Mouse (Mus musculus): ENCODE measurements at regions not wholly inside any gene's neighbourhood (a gene's known extent, or its start where the extent isn't known, plus 50 kb on each side); places are given as distances from the start of the nearest gene placed in this dataset.

DNA sequence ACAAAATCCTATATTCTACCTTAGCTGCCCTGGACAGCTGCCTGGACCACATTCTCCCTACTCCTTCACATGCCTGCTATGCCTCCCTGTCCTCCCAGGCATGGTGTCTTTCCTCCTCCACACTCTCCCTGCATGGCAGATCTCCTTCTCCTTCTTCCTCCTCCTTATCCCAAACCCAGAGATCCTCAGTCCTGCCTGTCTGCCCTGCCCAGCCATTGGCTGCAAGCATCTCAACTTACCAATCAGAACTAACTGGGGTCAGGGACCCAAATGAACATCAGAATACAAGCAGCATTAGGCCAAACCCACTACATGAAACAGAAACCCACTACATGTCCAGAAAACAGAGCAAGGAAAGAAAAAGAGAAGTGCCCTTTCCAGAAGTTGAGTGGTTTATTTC, 81.3 kb upstream of the Lrfn2 start:
- Histone ChIP-seq H3K4me2 (ENCODE audit: low read depth, low read length) (no peak overlapping the region), H3K9me3 (replicated peaks; ENCODE audit: control insufficient read depth, low read length) (no peaks in the 10 kb centered on the region), H3K27ac (ENCODE audit: low read length) (no peak overlapping the region), H3K4me1 (ENCODE audit: control insufficient read depth, insufficient read depth, low read length) (no peaks in the 10 kb centered on the region), H3K27me3 (ENCODE audit: control insufficient read depth, insufficient read depth, low read length) (no peaks in the 10 kb centered on the region), H3K9ac (ENCODE audit: low read length) (no peak overlapping the region), H3K36me3 (ENCODE audit: control insufficient read depth, insufficient read depth) (no peaks in the 10 kb centered on the region), H3K4me3 (ENCODE audit: low read length) (no peak overlapping the region)
- no peak for ATAC-seq (replicated peaks; ENCODE audit: extremely low read depth, insufficient read depth, low FRiP score)

DNA sequence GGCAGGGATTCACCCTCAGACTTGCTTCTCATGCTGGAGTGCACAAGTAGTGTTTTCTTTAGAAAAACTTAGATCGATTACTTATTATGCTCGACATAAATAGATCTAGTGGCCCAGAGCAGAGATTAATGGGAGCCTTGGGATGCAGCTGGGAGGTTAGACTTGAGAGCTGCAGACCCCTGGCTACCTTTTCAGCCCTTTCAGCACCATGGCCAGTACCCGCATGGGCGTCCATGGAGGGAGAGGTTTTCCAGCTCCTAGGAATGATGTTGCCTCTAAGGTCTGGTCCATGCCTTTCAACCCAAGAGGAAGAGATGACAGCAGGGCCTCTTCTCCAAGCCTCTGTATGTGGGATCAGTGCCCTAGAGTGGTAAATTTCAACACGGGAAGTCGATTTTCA, 73.3 kb upstream of the Lrfn2 start:
- no peak for ATAC-seq (replicated peaks; ENCODE audit: extremely low read depth, insufficient read depth, low FRiP score)
- H3K27ac ChIP-seq (ENCODE audit: low read length): no peak overlapping the region
- no peaks in the 10 kb centered on the region for H3K27me3 ChIP-seq (ENCODE audit: control insufficient read depth, insufficient read depth, low read length)
- no peak overlapping the region for H3K9ac ChIP-seq (ENCODE audit: low read length)
- H3K4me1 ChIP-seq (ENCODE audit: control insufficient read depth, insufficient read depth, low read length): no peaks in the 10 kb centered on the region
- 44% methylated on average over 6 of the region's 6 CpGs for WGBS
- no peaks in the 10 kb centered on the region for H3K36me3 ChIP-seq (ENCODE audit: control insufficient read depth, insufficient read depth)
- no peaks in the 10 kb centered on the region for H3K9me3 ChIP-seq (replicated peaks; ENCODE audit: control insufficient read depth, low read length)
- H3K4me2 ChIP-seq (ENCODE audit: low read depth, low read length): no peak overlapping the region
- no peak overlapping the region for H3K4me3 ChIP-seq (ENCODE audit: low read length)

DNA sequence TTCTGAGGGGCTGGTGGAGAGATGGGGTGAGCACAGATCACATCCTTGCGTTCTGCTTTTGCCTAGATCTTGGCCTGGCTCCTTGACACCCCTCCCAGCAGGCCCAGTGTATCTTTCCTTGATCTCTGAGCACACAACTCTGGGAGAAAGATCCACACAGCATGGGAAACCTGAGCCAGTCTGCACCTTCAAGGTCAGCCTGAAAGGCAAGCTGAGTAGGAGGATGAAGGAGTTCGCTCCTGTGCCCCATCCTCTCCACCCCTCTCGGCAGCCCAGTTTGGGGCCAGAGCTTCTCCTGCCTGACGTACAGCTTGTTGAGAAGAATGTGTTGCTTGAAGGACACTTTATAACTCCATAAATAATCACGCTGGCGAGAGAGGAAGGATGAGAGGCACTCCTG, 61.7 kb upstream of the Lrfn2 start:
- 44% methylated on average over 6 of the region's 6 CpGs for WGBS
- no peaks in the 10 kb centered on the region for H3K9me3 ChIP-seq (replicated peaks; ENCODE audit: control insufficient read depth, low read length)
- no peak overlapping the region for H3K9ac ChIP-seq (ENCODE audit: low read length)
- H3K4me1 ChIP-seq (ENCODE audit: control insufficient read depth, insufficient read depth, low read length): no peaks in the 10 kb centered on the region
- no peak for ATAC-seq (replicated peaks; ENCODE audit: extremely low read depth, insufficient read depth, low FRiP score)
- no peaks in the 10 kb centered on the region for H3K36me3 ChIP-seq (ENCODE audit: control insufficient read depth, insufficient read depth)
- H3K27me3 ChIP-seq (ENCODE audit: control insufficient read depth, insufficient read depth, low read length): no peaks in the 10 kb centered on the region
- no peak overlapping the region for H3K27ac ChIP-seq (ENCODE audit: low read length)
- H3K4me2 ChIP-seq (ENCODE audit: low read depth, low read length): no peak overlapping the region
- no peak overlapping the region for H3K4me3 ChIP-seq (ENCODE audit: low read length)

DNA sequence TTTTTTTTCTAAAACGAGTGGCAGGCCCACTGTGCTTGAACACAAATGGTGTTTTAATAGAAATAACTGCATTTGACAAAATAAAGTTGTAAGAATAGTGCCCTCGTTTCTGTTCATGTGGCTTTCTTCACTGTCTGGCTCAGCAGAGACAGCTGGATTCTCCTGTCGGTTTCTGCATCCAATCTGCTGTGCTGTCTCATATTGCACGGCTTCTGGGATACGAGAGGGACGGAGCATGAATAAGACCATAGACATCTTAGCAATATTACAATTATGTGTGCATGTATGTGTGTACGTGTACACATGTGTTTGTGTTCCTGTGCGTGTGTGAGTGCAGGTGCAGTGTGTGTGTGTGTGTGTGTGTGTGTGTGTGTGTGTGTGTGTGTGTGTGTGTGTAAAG, 54.7 kb upstream of the Lrfn2 start:
- WGBS: 71% methylated on average over 8 of the region's 8 CpGs
- Histone ChIP-seq H3K36me3 (ENCODE audit: control insufficient read depth, insufficient read depth) (no peaks in the 10 kb centered on the region), H3K9ac (ENCODE audit: low read length) (no peak overlapping the region), H3K4me3 (ENCODE audit: low read length) (no peak overlapping the region), H3K4me2 (ENCODE audit: low read depth, low read length) (no peak overlapping the region), H3K27me3 (ENCODE audit: control insufficient read depth, insufficient read depth, low read length) (no peaks in the 10 kb centered on the region), H3K27ac (ENCODE audit: low read length) (no peak overlapping the region), H3K4me1 (ENCODE audit: control insufficient read depth, insufficient read depth, low read length) (no peaks in the 10 kb centered on the region), H3K9me3 (replicated peaks; ENCODE audit: control insufficient read depth, low read length) (no peaks in the 10 kb centered on the region; the same call in 1 of the 2 replicates)
- no peak for ATAC-seq (replicated peaks; ENCODE audit: extremely low read depth, insufficient read depth, low FRiP score)

DNA sequence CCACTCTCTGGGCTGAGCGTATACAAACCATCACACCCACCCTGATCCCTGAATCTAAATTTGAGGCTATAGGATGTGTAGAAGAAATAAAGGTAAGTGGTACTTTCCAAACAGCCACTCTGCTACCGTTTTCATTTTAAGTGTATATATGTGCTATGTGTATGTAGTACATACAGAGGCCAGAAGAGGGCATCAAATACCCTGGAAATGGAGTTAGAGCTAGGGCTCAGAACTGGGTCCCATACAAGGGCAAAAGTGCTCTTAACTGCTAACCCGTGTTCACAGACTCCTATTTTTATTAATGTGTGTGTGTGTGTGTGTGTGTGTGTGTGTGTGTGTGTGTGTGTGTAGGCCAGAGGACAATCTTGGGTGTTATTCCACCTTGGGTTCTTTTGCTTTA, 51.6 kb upstream of the Lrfn2 start:
- H3K4me3 ChIP-seq (ENCODE audit: low read length): no peak overlapping the region

DNA sequence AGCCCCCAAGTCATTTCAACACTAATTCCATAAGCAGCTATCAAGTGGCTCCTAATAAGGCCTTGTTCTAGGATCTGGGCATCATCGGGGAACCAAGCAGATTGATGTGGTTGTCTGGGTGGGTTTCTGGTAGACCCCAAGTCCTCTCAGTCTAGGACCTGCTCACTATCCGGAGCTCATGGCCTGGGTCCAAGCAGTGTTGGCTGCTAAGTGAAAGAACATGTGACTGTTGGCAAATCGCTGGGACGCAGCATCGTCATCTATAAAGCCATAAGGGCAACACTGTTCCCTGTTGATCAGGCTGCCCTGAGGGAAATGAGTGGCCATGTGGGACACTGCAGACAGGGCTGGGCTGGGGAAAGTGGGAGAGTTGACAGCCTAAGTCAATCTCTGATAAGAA, 50.2 kb upstream of the Lrfn2 start:
- ATAC-seq (replicated peaks; ENCODE audit: extremely low read depth, insufficient read depth, low FRiP score): no peak
- no peak overlapping the region for H3K27ac ChIP-seq (ENCODE audit: low read length)
- H3K27me3 ChIP-seq (ENCODE audit: control insufficient read depth, insufficient read depth, low read length): no peaks in the 10 kb centered on the region
- no peaks in the 10 kb centered on the region for H3K36me3 ChIP-seq (ENCODE audit: control insufficient read depth, insufficient read depth)
- H3K4me2 ChIP-seq (ENCODE audit: low read depth, low read length): no peak overlapping the region
- no peak overlapping the region for H3K9ac ChIP-seq (ENCODE audit: low read length)
- whole genome bisulfite sequencing: 68% methylated on average over 5 of the region's 5 CpGs
- no peaks in the 10 kb centered on the region; the same call in 1 of the 2 replicates for H3K9me3 ChIP-seq (replicated peaks; ENCODE audit: control insufficient read depth, low read length)
- H3K4me3 ChIP-seq (ENCODE audit: low read length): no peak overlapping the region
- H3K4me1 ChIP-seq (ENCODE audit: control insufficient read depth, insufficient read depth, low read length): no peaks in the 10 kb centered on the region

More for the DNA sequence above, 51.6 kb upstream of the Lrfn2 start:
- WGBS: 82% methylated on average over 3 of the region's 3 CpGs
- Histone ChIP-seq H3K9ac (ENCODE audit: low read length) (no peak overlapping the region), H3K9me3 (replicated peaks; ENCODE audit: control insufficient read depth, low read length) (no peaks in the 10 kb centered on the region; the same call in 1 of the 2 replicates), H3K27ac (ENCODE audit: low read length) (no peak overlapping the region), H3K36me3 (ENCODE audit: control insufficient read depth, insufficient read depth) (no peaks in the 10 kb centered on the region), H3K4me1 (ENCODE audit: control insufficient read depth, insufficient read depth, low read length) (no peaks in the 10 kb centered on the region), H3K27me3 (ENCODE audit: control insufficient read depth, insufficient read depth, low read length) (no peaks in the 10 kb centered on the region), H3K4me2 (ENCODE audit: low read depth, low read length) (no peak overlapping the region)
- ATAC-seq (replicated peaks; ENCODE audit: extremely low read depth, insufficient read depth, low FRiP score): no peak
